Mouse (Mus musculus) small intestine, adult 2 months (tissue): ENCODE results near the gene Fah.

Experiments
- CTCF ChIP-seq: fragments of 200-500 bp; IDR thresholded peaks from 2 replicates; pipeline ENCODE4 v1.5.1; 2012; ENCODE audit warnings: low read depth, mild to moderate bottlenecking, control low read depth, inconsistent platforms, low read length, moderate library complexity, mixed read lengths; ENCODE audit not compliant: insufficient replicate concordance, insufficient read length; ENCODE audit errors: extremely low read depth
- POLR2A ChIP-seq: fragments of 200-500 bp; IDR thresholded peaks from 2 replicates; pipeline ENCODE4 v1.6.1; 2012; ENCODE audit warnings: low read depth, mild to moderate bottlenecking, control low read depth, inconsistent platforms, low read length, moderate library complexity

GRCm38 (mm10) chr7:84604501-84604900 is 2.0 kb downstream of the Fah start:
- TF ChIP-seq CTCF (no peak), POLR2A (no peak)
